Mouse (Mus musculus): ENCODE measurements around the gene Crim1. TPM values are rescaled to one million over a fixed set of nuclear protein-coding genes. Genes with fewer than 3 reads are reported as not detected.

The Crim1 gene
- polyA plus RNA-seq, 1 experiment from 2014 or later: 8.4 TPM

GRCm38 (mm10) chr17:78388101-78388847, 188.2 kb downstream of the Crim1 start:
- H3K4me2 ChIP-seq (ENCODE audit: low read length): no peak overlapping the region
- no peaks in the 10 kb centered on the region for H3K9me3 ChIP-seq (replicated peaks; ENCODE audit: low read length)
- no peak overlapping the region for H3K9ac ChIP-seq (ENCODE audit: low read depth, low read length)
- no peak overlapping the region for H3K4me3 ChIP-seq (replicated peaks; ENCODE audit: low read depth, low read length)
- 68% methylated on average over 9 of the region's 9 CpGs for WGBS
- no peaks in the 10 kb centered on the region for H3K4me1 ChIP-seq (replicated peaks; ENCODE audit: insufficient read depth, low read length)
- no peak for TF ChIP-seq CTCF (IDR thresholded peaks at IDR 0.05; ENCODE audit: low read depth)
- no peak overlapping the region for H3K27ac ChIP-seq
- ATAC-seq (replicated peaks; ENCODE audit: low FRiP score, low read depth): peak; percentile 89
- DNase-seq (ENCODE audit: low spot score): no peak
- H3K27me3 ChIP-seq (ENCODE audit: insufficient read depth, low read length): no peaks in the 10 kb centered on the region
- H3K36me3 ChIP-seq (ENCODE audit: insufficient read depth, low read length): no peaks in the 10 kb centered on the region

GRCm38 (mm10) chr17:78389573-78389972, 189.5 kb downstream of the Crim1 start:
- H3K9me3 ChIP-seq (replicated peaks; ENCODE audit: low read length): no peaks in the 10 kb centered on the region
- no peak for TF ChIP-seq CTCF (IDR thresholded peaks at IDR 0.05; ENCODE audit: low read depth)
- H3K9ac ChIP-seq (ENCODE audit: low read depth, low read length): no peak overlapping the region
- H3K27me3 ChIP-seq (ENCODE audit: insufficient read depth, low read length): no peaks in the 10 kb centered on the region
- H3K36me3 ChIP-seq (ENCODE audit: insufficient read depth, low read length): no peaks in the 10 kb centered on the region
- H3K4me1 ChIP-seq (replicated peaks; ENCODE audit: insufficient read depth, low read length): no peaks in the 10 kb centered on the region
- no peak overlapping the region for H3K4me2 ChIP-seq (ENCODE audit: low read length)
- 94% methylated on average over 5 of the region's 5 CpGs for WGBS
- H3K4me3 ChIP-seq (replicated peaks; ENCODE audit: low read depth, low read length): no peak overlapping the region
- H3K27ac ChIP-seq: no peak overlapping the region
- ATAC-seq (replicated peaks; ENCODE audit: low FRiP score, low read depth): no peak
- no peak for DNase-seq (ENCODE audit: low spot score)

GRCm38 (mm10) chr17:78392401-78393087, 192.5 kb downstream of the Crim1 start:
- 55% methylated on average over 9 of the region's 9 CpGs for WGBS

GRCm38 (mm10) chr17:78400130-78400840, 200.2 kb downstream of the Crim1 start:
- DNase-seq (ENCODE audit: low spot score) (no peak), ATAC-seq (replicated peaks; ENCODE audit: low FRiP score, low read depth) (peak; percentile 63; the same call in 1 of the 2 replicates)
- H3K4me2 ChIP-seq (ENCODE audit: low read length): no peak overlapping the region
- H3K4me3 ChIP-seq (replicated peaks; ENCODE audit: low read depth, low read length): no peak overlapping the region
- peaks cover 7% of the 10 kb centered on the region; the same call in 1 of the 2 replicates for H3K36me3 ChIP-seq (ENCODE audit: insufficient read depth, low read length)
- no peaks in the 10 kb centered on the region for H3K9me3 ChIP-seq (replicated peaks; ENCODE audit: low read length)
- no peaks in the 10 kb centered on the region for H3K27me3 ChIP-seq (ENCODE audit: insufficient read depth, low read length)
- H3K4me1 ChIP-seq (replicated peaks; ENCODE audit: insufficient read depth, low read length): no peaks in the 10 kb centered on the region
- TF ChIP-seq CTCF (IDR thresholded peaks at IDR 0.05; ENCODE audit: low read depth): no peak
- WGBS: 67% methylated on average over 12 of the region's 12 CpGs
- H3K27ac ChIP-seq: peak overlapping the region; percentile 54
- H3K9ac ChIP-seq (ENCODE audit: low read depth, low read length): no peak overlapping the region

More at GRCm38 (mm10) chr17:78392401-78393087, 192.5 kb downstream of the Crim1 start:
- no peak for ATAC-seq (replicated peaks; ENCODE audit: low FRiP score, low read depth)
- no peak for TF ChIP-seq CTCF (IDR thresholded peaks at IDR 0.05; ENCODE audit: low read depth)
- Histone ChIP-seq H3K27ac (no peak overlapping the region), H3K27me3 (ENCODE audit: insufficient read depth, low read length) (no peaks in the 10 kb centered on the region), H3K36me3 (ENCODE audit: insufficient read depth, low read length) (no peaks in the 10 kb centered on the region), H3K4me2 (ENCODE audit: low read length) (no peak overlapping the region), H3K9me3 (replicated peaks; ENCODE audit: low read length) (no peaks in the 10 kb centered on the region), H3K4me3 (replicated peaks; ENCODE audit: low read depth, low read length) (no peak overlapping the region), H3K9ac (ENCODE audit: low read depth, low read length) (no peak overlapping the region), H3K4me1 (replicated peaks; ENCODE audit: insufficient read depth, low read length) (no peaks in the 10 kb centered on the region)
- peak; percentile 22 for DNase-seq (ENCODE audit: low spot score)

GRCm38 (mm10) chr17:78401311-78401710, 201.3 kb downstream of the Crim1 start:
- Histone ChIP-seq H3K9me3 (replicated peaks; ENCODE audit: low read length) (no peaks in the 10 kb centered on the region), H3K4me3 (replicated peaks; ENCODE audit: low read depth, low read length) (no peak overlapping the region), H3K27ac (peak overlapping the region; percentile 54), H3K27me3 (ENCODE audit: insufficient read depth, low read length) (no peaks in the 10 kb centered on the region), H3K4me1 (replicated peaks; ENCODE audit: insufficient read depth, low read length) (no peaks in the 10 kb centered on the region), H3K4me2 (ENCODE audit: low read length) (no peak overlapping the region), H3K36me3 (ENCODE audit: insufficient read depth, low read length) (peaks cover 7% of the 10 kb centered on the region; the same call in 1 of the 2 replicates), H3K9ac (ENCODE audit: low read depth, low read length) (no peak overlapping the region)
- TF ChIP-seq CTCF (IDR thresholded peaks at IDR 0.05; ENCODE audit: low read depth): no peak
- WGBS: 71% methylated on average over 6 of the region's 6 CpGs
- DNase-seq (ENCODE audit: low spot score) (no peak), ATAC-seq (replicated peaks; ENCODE audit: low FRiP score, low read depth) (peak; percentile 82)

GRCm38 (mm10) chr17:78401713-78402112, 201.7 kb downstream of the Crim1 start:
- Histone ChIP-seq H3K4me2 (ENCODE audit: low read length) (no peak overlapping the region), H3K36me3 (ENCODE audit: insufficient read depth, low read length) (peaks cover 7% of the 10 kb centered on the region; the same call in 1 of the 2 replicates), H3K4me3 (replicated peaks; ENCODE audit: low read depth, low read length) (no peak overlapping the region), H3K4me1 (replicated peaks; ENCODE audit: insufficient read depth, low read length) (no peaks in the 10 kb centered on the region), H3K9ac (ENCODE audit: low read depth, low read length) (no peak overlapping the region), H3K27me3 (ENCODE audit: insufficient read depth, low read length) (no peaks in the 10 kb centered on the region), H3K9me3 (replicated peaks; ENCODE audit: low read length) (no peaks in the 10 kb centered on the region), H3K27ac (peak overlapping the region; percentile 26; the same call in 1 of the 2 replicates)
- ATAC-seq (replicated peaks; ENCODE audit: low FRiP score, low read depth) (peak; percentile 33; the same call in 1 of the 2 replicates), DNase-seq (ENCODE audit: low spot score) (no peak)
- no peak for TF ChIP-seq CTCF (IDR thresholded peaks at IDR 0.05; ENCODE audit: low read depth)
- 68% methylated on average over 4 of the region's 4 CpGs for WGBS

Measured in kidney, postnatal 0 days (tissue).